Comparison of ENCODE assay signal across 9 mouse cellular contexts in the genomic region with DNA sequence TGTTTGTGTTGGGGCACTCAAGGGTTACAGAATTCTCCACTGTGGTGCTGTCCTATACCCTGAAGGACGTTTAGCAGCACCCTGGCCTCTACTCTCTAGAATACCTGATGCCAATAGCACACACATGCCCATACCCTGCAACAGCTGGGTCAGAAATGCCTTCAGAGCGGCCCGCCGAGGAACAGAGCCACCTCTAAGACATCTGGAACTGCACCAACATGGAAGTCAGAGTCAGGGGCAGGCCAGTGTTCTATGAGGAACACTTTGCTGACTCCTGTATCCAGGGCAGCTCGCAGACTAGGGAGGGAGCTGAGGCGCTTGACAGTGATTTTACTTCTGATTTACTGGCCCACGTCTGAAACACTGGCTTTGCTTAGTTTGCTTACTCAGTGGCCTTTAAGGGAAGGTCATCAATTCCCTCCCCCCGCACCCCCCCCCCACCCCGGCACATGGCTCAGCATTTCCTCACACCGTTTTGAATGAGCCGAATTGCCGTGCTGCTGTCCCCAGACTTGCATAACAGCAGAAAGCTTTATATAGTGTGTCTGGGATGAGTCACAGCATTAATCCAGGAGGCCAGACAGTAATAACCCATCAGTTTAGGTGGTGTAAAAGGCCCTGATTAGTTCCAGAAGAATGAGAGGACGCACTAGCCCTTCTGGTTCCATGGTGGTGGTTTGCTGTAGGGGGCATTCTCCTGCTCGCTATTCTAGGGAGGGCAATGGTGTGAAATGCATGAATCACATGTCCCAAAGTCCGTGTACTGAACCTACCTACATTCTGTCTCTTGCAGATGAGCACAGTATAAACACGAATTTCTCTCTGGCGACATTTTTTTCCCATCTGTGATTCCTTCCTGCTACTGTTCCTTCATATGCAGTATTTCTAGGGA. TPM values are rescaled to one million over a fixed set of nuclear protein-coding genes. Genes with fewer than 3 reads are reported as not detected.
DNase-seq lines count a peak whose midpoint lies in the region; ATAC-seq and TF ChIP-seq lines count a peak whose summit lies in the region.
"Had no signal": no experiment of that assay in that cellular context is flagged by ENCODE, and none has a peak within 500 bp of the region (broad histone marks: within the 10 kb centered on the region; RNA-seq: fewer than 3 reads in every experiment).

No protein-coding gene starts in this region.

- H3K27me3 ChIP-seq in kidney, postnatal 0 days (ENCODE audit: insufficient read depth, low read length): no peaks in the 10 kb centered on the region
- no peaks in the 10 kb centered on the region for H3K27me3 ChIP-seq in ES-Bruce4 (ENCODE audit: control insufficient read depth, insufficient read depth, low read length, poor library complexity, severe bottlenecking)

- no peaks in the 10 kb centered on the region for H3K9me3 ChIP-seq in kidney, postnatal 0 days (replicated peaks; ENCODE audit: low read length)
- no peaks in the 10 kb centered on the region for H3K9me3 ChIP-seq in ES-Bruce4 (replicated peaks; ENCODE audit: control insufficient read depth, insufficient read depth, low read length, poor library complexity, severe bottlenecking)

- DNase-seq in kidney, postnatal 0 days (ENCODE audit: low spot score): no peak
- DNase-seq in kidney, adult 18-20 months: no peak
- peak; percentile 66 for DNase-seq in adrenal gland, adult 8-10 months
- peak; percentile 73 for DNase-seq in layer of hippocampus, adult 9-11 months
- DNase-seq in spleen, adult 18-20 months: no peak
- DNase-seq: cerebellum, adult 18-20 months; kidney, postnatal 10 days had no signal

- H3K4me3 ChIP-seq in kidney, postnatal 0 days (replicated peaks; ENCODE audit: low read depth, low read length): no peak overlapping the region
- peak overlapping the region; percentile 31; the same call in 1 of the 2 replicates for H3K4me3 ChIP-seq in ES-Bruce4 (ENCODE audit: low read depth, low read length)

- no peak for TF ChIP-seq POLR2A in ES-Bruce4 (IDR thresholded peaks at IDR 0.05; ENCODE audit: insufficient read depth, low read length)

- TF ChIP-seq EP300 in ES-Bruce4 (IDR thresholded peaks at IDR 0.05; ENCODE audit: insufficient read depth, low read depth, low read length): no peak

- no peak overlapping the region for H3K9ac ChIP-seq in kidney, postnatal 0 days (ENCODE audit: low read depth, low read length)
- H3K9ac ChIP-seq in ES-Bruce4 (ENCODE audit: low read depth, poor library complexity, severe bottlenecking): no peak overlapping the region

- H3K4me2 ChIP-seq in kidney, postnatal 0 days (ENCODE audit: low read length): no peak overlapping the region

- peak overlapping the region; percentile 33; the same call in 1 of the 2 replicates for H3K27ac ChIP-seq in kidney, postnatal 0 days
- no peak overlapping the region for H3K27ac ChIP-seq in ES-Bruce4 (ENCODE audit: insufficient read depth, low read length)

- ATAC-seq in kidney, postnatal 0 days (replicated peaks; ENCODE audit: low FRiP score, low read depth): peak; percentile 56; the same call in 1 of the 2 replicates
- ATAC-seq in activated CD4-positive, CD25-positive, alpha-beta regulatory T cell, adult 4 months: no peak

- TF ChIP-seq CTCF in kidney, postnatal 0 days (IDR thresholded peaks at IDR 0.05; ENCODE audit: low read depth): no peak
- no peak for TF ChIP-seq CTCF in ES-Bruce4 (IDR thresholded peaks at IDR 0.05; ENCODE audit: low read depth, low read length)

- H3K4me1 ChIP-seq in kidney, postnatal 0 days (replicated peaks; ENCODE audit: insufficient read depth, low read length): no peaks in the 10 kb centered on the region
- no peaks in the 10 kb centered on the region for H3K4me1 ChIP-seq in ES-Bruce4 (ENCODE audit: control insufficient read depth, insufficient read depth, low read length)

- H3K36me3 ChIP-seq in kidney, postnatal 0 days (ENCODE audit: insufficient read depth, low read length): 0 out of 2 replicates have a peak, but pooled peaks cover 3% of the 10 kb centered on the region
- H3K36me3 ChIP-seq in ES-Bruce4 (ENCODE audit: control insufficient read depth, insufficient read depth, low read length, poor library complexity, severe bottlenecking): no peaks in the 10 kb centered on the region

- WGBS in kidney, postnatal 0 days: 45% methylated on average over 17 of the region's 17 CpGs

RNA-seq across cellular contexts. Expression of a gene that starts 39.5 kb away (rescaled TPM):
- polyA plus RNA-seq in kidney, postnatal 0 days (2015; fragmentation: Nextera tagmentation; extraction: Ambion mirVana): 32.4 and 36.9 TPM in 2 replicates
- polyA plus RNA-seq in ES-Bruce4 (2011; ENCODE audit: insufficient read depth, insufficient read length, low read depth, missing spikeins): 7.5 and 10.1 TPM in 2 replicates
- 100 to 1,000 TPM in 1 of 4 experiments, 10 to 100 TPM in 3; 67.0 to 111 (median 83.5) TPM for total RNA-seq in adrenal gland, adult 8-10 months (2022)
- polyA plus RNA-seq in activated CD4-positive, CD25-positive, alpha-beta regulatory T cell, adult 4 months (2017; shearing (Covaris generic)): 100 to 1,000 TPM; 697 to 904 TPM

Comparison
In these comparisons a context has a peak if more than half of its experiments do, and no peak if none do; other contexts are left out.
1. DNase-seq: peak in adrenal gland, adult 8-10 months (single experiment) and layer of hippocampus, adult 9-11 months (single experiment); none in kidney, postnatal 0 days (single experiment), kidney, adult 18-20 months (single experiment) and spleen, adult 18-20 months (0 of 2).
2. RNA of a gene that starts 39.5 kb away (polyA plus RNA-seq): 697 to 904 TPM in activated CD4-positive, CD25-positive, alpha-beta regulatory T cell, adult 4 months; 32.4 to 36.9 TPM in kidney, postnatal 0 days and 7.5 to 10.1 TPM in ES-Bruce4; every median in the first group is over 10 times any median in the second.